Mouse (Mus musculus): ENCODE measurements around the gene Hsd17b12.

Hsd17b12 gene

DNA sequence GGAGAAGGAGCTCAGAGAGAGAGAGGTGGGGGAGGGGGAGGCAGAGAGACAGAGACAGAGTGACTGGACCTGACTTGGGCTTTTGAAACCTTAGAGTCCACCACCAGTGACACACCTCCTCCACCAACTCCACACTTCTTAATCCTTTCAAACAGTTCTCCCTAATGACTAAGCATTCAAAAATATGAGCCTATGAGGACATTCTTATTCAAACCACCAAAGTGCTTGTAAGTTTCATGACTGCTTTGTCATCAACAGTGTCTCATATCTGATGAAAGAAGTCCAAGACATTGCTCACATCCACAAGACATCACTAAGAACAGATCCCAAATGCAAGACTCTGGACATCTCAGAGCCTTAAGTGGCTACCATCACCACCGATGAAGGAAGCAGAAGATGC, 67.9 kb downstream of the Hsd17b12 start:
- no peak for DNase-seq (ENCODE audit: low read depth, low spot score)

GRCm38 (mm10) chr2:94069482-94069881, 88.3 kb downstream of the Hsd17b12 start:
- no peak for DNase-seq (ENCODE audit: low read depth, low spot score)

DNA sequence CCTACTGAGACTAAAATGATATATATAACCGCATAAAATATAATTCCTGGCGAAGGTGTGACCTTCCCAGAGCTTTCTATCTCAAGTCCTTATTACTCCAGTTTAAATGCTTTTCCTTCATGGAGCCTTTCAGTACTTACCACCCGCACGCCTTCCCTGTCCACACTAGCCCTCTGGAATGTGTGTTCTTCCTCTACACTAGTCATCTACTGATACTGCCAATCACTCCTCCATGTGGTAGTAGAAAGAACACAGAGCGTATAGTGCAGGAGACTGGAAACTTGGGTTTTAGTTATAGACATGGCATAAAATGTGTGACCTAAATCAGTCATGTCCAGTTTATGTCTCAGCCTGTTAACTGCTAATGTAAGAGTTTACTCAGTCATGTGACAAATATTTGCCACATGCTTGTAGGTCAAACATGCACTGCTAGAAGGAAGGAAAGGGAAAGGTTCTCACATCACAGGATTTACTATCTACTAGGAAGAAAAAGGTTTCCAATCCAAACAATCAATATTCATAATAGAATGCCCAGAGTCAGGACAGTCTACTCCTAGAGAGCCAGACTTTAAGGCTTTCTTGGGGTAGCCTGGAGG, 91.1 kb downstream of the Hsd17b12 start:
- DNase-seq (ENCODE audit: low read depth, low spot score): no peak

DNA sequence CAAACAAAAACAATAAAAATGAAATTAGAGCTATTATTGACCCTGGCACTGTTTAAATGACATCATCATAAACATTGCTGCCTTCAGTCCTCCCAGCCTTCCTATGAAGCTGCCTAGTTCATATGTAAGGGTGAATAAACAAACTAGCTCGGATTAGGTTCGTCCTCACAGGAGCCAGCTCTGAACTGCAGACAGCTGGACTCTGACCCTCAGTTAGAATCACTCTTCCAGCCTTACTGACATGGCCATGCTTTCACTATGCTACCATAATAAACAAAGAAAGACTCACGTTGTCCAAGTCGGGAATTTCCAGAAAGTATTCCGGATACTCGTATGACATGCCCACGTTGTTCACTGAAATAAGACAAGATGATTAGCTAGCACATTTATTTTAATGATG, 91.6 kb downstream of the Hsd17b12 start:
- no peak for DNase-seq (ENCODE audit: low read depth, low spot score)

DNA sequence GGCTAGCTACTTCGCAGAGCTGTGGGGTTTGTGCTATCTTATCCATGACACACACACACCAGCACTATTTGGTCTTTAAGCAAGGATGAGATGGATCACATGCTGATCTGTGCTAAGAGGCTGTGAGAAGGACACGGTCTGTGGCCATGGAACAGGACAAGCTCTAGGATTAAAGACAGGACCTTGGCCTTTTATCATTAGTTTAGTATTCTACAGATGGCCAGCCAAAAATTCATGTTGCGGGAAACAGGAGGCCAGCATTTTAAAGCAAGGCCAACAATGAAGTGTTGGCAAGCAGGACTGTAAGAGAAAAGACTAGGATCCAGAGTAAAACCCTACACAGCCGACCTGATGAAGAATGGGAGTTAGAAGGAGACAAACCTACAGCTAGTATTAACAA, 95.0 kb downstream of the Hsd17b12 start:
- DNase-seq (ENCODE audit: low read depth, low spot score): no peak

- DNase-seq (ENCODE audit: low read depth, low spot score): no peak
Measured at GRCm38 (mm10) chr2:94059459-94059858, 98.3 kb downstream of the Hsd17b12 start.

- DNase-seq (ENCODE audit: low read depth, low spot score): no peak
Measured at GRCm38 (mm10) chr2:94054813-94055212, 103.0 kb downstream of the Hsd17b12 start.

DNA sequence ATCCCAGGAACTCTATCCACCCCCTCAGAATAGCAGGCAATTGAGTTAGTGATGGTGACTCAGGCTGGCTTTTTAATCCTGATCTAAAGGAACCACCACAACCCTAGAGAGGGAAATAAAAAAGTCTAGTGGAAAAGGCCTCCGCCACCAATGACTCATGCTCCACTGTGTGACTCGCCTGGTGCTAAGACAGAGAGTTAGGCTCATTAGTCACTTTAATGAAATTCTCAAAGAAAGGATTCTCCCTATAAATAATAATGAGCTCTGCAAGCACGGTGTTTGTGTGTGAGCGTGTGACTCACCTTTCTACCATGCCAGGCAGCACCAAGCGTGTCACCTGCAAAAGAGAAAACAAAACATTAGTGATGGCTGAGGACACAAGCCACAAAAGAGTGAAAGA, 105.8 kb downstream of the Hsd17b12 start:
- DNase-seq (ENCODE audit: low read depth, low spot score): no peak

DNA sequence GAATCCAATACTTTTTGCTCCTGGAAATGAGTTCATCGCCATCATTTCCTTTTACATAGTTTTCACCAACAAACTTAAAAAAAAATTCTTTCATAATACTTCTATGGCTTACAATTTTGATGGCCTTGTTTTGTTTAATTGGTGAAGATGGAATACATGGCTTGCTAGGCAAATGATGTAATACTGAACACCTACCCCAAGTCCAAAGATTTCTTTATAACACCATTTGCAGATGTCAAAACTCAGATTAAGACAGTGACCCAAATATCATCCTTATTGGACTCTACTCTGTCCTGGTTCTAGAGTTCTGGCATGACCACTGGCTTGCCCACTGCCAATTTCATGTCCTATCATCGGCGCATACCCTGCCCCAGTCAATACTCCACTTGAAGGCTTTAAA, 106.9 kb downstream of the Hsd17b12 start:
- DNase-seq (ENCODE audit: low read depth, low spot score): no peak

DNA sequence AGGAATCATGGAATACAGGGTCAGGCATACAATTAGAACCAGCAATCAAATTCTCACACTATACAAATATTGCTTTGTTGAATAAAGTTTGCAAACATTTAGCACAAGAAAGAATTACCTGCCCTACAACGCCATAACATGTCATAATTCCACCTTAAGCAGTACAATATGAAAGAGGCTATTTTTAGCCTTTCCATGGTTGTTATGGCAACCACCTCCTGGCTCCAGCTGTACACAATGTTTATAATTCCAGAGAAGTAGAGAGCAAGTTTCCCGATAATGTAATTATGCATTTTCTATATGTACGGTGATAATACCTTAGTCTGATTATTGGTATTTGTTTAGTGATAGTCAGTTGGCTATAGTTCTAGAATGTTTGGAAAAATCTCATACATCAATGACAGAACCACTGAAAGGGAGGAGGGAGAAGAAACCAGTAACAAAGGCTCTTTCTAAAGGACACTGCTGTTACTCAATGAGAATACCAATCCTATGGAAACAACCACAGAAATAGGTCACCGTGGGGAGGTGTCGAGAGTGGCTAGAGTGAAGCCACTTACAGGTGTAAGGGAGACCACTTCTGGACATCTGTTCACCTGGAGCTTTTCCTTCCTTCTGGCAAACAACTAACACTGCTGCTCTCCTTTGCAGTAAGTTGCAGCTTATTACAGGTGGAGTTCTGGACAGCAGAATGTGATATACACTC, 108.1 kb downstream of the Hsd17b12 start:
- DNase-seq (ENCODE audit: low read depth, low spot score): no peak

DNA sequence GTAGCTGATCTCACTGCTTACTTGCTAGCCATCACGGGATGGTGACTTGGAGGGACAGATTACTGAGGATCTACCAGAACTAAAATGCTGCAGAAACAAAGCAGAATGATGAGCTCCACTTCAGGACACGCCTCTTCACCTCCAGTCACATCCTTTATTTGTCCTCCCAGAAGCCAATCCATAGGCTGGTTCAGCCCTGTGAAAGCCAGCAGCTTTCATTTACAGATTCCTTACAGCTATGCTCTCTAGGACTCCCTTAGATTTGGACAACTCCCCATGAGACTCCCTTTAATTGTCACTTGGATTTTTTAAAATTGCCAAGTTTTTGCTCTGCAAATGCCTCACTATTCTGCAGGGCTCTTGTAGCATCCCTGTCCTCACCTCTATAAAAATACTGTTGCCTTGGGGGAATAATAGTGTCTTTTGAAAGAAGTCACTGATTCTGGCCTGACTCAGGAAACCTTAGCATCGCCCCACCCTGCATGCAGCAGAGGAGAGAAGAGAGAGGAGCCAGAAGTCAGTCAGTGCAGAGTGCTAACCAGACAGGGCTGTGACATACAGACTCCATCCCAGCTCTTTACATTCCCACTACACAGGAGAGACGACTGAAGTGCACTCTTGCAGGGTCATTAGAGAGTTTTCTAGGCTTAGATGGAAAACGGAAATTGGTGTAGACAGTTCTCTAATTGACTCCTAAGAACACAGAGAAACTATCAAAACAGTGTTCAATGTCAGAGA, 108.9 kb downstream of the Hsd17b12 start:
- no peak for DNase-seq (ENCODE audit: low read depth, low spot score)

- DNase-seq (ENCODE audit: low read depth, low spot score): peak; percentile 53
Measured at GRCm38 (mm10) chr2:94048271-94048670, 109.5 kb downstream of the Hsd17b12 start.

GRCm38 (mm10) chr2:94045411-94046090, 112.2 kb downstream of the Hsd17b12 start:
- peak; percentile 64 for DNase-seq (ENCODE audit: low read depth, low spot score)

DNA sequence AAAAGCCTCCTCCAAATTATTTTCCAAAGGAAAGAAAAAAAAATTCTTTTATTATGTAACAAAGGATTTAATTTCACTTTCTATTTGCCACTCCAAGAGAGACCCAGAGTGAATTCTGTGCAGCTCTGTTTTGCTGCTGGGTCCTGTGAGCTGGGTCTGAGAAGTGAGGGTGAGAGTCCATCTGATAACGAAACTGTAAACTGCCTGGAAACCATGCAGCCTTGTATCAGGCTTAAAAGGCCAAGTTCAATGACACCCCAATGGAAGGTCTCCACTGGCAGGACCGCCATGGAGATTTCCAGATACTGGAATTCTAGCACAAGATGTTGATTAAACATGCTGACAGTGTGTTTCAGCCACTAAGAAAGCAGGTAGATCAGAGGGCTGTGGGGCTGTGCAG, 113.6 kb downstream of the Hsd17b12 start:
- no peak for DNase-seq (ENCODE audit: low read depth, low spot score)

- no peak for DNase-seq (ENCODE audit: low read depth, low spot score)
Measured at GRCm38 (mm10) chr2:94043662-94044061, 114.1 kb downstream of the Hsd17b12 start.

GRCm38 (mm10) chr2:94042461-94042860, 115.3 kb downstream of the Hsd17b12 start:
- no peak for DNase-seq (ENCODE audit: low read depth, low spot score)

DNA sequence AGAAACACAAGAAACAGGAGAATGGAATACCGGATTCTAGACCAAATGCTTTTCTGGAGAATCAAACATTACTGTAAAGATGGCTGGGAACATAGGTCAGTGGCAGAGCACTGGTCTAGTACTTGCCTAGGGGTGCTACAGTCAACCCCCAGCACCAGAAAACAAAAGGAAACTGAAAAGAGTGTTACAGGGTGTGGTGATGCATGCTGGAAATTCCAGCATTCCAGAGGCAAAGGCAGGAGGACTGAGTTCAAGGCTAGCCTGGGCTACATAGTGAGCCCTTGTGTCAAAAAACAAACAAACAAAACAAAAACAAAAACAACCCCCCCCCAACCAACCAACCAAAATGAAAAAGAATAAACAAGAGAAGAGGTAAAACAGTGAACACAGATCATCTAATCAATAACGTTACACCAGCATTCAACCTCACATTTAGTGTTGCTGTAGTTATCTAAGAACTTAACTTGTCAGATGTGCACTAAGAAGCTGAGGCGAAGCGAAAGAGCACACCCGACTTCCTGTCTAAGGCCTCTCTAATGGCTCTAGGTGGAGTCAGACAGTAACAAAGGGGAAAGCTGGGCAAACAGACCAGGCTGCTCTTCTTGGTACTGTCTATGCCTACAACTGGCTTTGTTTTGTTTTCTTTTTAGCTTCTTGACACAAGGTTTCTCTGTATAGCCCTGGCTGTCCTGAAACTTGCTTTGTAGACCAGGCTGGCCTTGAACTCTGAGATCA, 117.2 kb downstream of the Hsd17b12 start:
- no peak for DNase-seq (ENCODE audit: low read depth, low spot score)

DNA sequence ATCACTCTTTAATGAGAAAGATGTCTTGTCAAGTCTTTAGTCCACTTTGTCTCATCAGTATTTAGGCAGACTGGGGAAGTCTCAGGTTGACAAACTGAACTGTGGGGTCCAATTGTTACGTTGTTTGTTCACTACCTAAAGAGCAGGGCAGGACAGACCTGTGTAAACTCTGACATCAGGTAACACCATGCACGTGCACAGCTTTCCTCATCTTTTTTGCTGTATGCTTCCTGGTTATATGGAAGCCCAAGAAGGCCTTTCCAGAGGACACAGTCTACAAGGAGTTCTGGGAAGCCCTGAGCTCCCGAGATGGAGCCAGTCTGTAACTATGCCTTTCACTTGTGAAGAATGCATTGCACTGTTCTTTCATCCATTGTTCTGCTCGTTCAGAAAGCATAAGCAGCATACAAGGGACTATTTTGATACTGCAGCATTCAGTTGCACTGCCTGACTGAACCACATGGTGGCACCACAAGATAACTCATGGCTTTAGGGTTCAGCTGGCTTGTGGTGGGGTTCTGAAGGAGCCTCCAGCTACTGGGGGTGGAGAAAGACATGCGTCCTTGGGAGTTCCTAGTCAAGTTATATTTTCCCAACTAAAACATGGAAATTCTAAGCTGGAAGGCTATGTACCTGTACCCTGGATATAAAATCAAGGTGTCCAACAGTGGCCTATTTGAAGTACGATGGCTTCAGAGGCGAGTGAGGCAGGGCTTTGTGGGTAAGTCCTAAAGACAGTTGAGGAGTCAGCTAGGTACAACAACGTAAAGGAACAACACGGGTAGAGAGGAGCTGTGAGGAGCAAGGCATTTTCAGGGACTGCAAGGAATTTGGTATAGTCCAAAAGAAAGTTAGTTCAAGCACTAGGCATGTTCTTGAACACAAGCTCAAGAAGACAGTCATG, 122.1 kb downstream of the Hsd17b12 start:
- DNase-seq (ENCODE audit: low read depth, low spot score): no peak

- DNase-seq (ENCODE audit: low read depth, low spot score): no peak
Measured at GRCm38 (mm10) chr2:94030602-94031001, 127.2 kb downstream of the Hsd17b12 start.

- no peak for DNase-seq (ENCODE audit: low read depth, low spot score)
Measured at GRCm38 (mm10) chr2:94024637-94025036, 133.1 kb downstream of the Hsd17b12 start.
